Mouse (Mus musculus) hematopoietic stem cell, adult 5-6 weeks (primary cell): ENCODE measurements around the gene 1600002K03Rik. TPM values are rescaled to one million over a fixed set of nuclear protein-coding genes. Genes with fewer than 3 reads are reported as not detected.

Experiments
- ATAC-seq, 2 experiments: fragments of 125-278 bp in 1 of 2; replicated peaks in 1 of 2; 2 replicates each; pipeline ENCODE4 v1.8.0; 2016 to 2017; ENCODE audit warnings: inconsistent platforms in 2 of 2, mild to moderate bottlenecking in 2 of 2, moderate number of reproducible peaks in 2 of 2, low read depth in 1 of 2, moderate TSS enrichment in 1 of 2; ENCODE audit not compliant: low FRiP score in 2 of 2, poor library complexity in 2 of 2, severe bottlenecking in 2 of 2, insufficient read depth in 1 of 2, low TSS enrichment in 1 of 2
- total RNA-seq: library from RNA; stranded (forward); fragments of 172-1452, 232-1000 nt; gene quantifications from 2 replicates; pipeline ENCODE4 v1.2.3, GENCODE M21; 2017

The 1600002K03Rik gene
- total RNA-seq, 1 experiment from 2014 or later: 26.2 TPM

GRCm38 (mm10) chr10:80138553-80139438 lies 33.9 kb upstream of the 1600002K03Rik start, which contains the start of gene Atp5d:
Gene Atp5d, plus strand, starts transcription at chr10:80138632.
- ATAC-seq: no peak

DNA sequence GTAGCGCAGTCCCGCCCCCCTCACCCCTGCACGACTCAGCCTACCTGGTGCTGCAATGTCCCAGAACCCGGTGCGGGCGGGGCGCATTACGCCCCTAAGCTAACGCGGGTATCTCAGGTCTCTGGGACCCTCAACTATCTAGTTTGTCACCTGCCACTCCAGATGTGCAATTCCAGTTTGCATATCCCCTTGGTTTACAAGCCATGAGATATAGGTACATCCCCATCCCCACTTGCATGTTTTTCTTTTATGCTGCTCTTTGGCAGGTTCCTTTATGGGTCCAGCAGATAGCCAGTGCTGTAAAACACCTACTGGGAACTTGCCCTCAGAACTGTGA lies 33.3 kb upstream of the 1600002K03Rik start:
- ATAC-seq: no peak

DNA sequence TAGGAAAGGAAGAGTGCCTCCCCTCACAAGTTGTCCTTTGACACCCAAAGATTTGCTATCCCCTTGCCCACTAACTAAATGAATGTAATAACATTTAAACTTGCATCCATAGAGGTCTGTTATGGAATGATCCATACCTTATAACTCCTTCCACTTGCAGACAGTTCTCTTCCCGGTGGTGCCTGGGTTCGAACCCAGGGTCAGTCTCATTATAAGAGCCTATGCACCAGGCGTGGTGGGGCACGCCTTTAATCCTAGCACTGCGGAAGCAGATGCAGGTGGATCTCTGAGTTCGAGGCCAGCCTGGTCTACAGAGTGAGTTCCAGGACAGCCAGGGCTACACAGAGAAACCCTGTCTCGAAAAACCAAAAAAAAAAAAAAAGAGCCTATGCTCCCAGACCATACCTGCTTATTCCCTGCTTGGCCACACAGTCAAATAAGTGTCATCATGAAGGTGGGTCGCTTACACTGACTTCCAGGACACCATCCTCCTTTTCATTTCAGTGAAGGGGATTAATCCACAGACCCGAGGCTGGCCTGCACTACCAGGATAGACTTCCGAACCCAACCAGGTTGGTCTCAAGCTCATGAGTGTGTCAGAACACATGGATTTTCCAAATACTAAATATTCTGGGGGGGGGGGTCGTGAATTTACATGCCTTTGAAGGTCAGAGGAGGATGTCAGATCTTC lies 32.6 kb upstream of the 1600002K03Rik start:
- ATAC-seq: no peak

- ATAC-seq: no peak
These were observed 32.1 kb upstream of the 1600002K03Rik start, which contains the start of gene Cbarp for GRCm38 (mm10) chr10:80140666-80141035. Gene Cbarp, minus strand, starts transcription at chr10:80140835.

- peak; percentile 68 to 78 for ATAC-seq
These were observed 31.5 kb upstream of the 1600002K03Rik start for GRCm38 (mm10) chr10:80141243-80141642.

- peak; percentile 70 to 76 for ATAC-seq
These were observed 30.8 kb upstream of the 1600002K03Rik start for GRCm38 (mm10) chr10:80141786-80142529.

DNA sequence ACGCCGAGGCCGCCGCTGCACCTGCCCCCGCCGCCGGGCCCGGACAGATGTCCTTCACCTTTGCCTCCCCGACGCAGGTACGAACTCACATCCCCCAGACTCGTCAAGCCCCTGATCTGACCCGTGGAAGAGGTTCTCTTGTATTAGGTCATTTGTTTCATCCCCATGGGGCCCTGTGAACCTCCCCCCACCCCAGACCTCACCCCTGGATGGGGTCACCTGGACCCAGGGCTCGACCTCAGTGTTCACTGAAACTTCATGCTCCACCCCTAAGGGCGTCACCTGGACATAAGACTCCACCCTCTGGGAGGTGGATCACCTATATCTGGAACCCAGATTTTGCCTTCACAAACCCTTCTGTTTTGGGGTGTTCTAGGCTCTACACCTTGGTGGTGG lies 30.2 kb upstream of the 1600002K03Rik start:
- no peak for ATAC-seq

DNA sequence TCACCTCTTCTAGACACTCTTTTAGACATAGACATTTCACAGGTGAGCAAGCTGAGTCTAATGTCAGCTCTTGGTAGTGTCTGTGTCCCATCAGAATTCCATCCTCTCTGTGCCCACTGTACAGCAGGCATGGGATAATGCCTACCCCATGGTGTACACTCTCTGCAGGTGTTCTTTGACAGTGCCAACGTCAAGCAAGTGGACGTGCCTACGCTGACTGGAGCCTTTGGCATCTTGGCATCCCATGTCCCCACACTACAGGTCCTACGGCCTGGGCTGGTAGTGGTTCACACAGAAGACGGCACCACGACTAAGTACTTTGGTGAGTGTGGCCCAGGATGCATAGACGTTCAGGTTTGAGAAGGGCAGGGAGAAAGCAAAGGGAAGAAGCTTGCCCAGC lies 29.1 kb upstream of the 1600002K03Rik start:
- no peak for ATAC-seq

GRCm38 (mm10) chr10:80144159-80144558 lies 28.6 kb upstream of the 1600002K03Rik start:
- no peak for ATAC-seq

- no peak for ATAC-seq
These were observed 27.6 kb upstream of the 1600002K03Rik start for GRCm38 (mm10) chr10:80144864-80145838.

DNA sequence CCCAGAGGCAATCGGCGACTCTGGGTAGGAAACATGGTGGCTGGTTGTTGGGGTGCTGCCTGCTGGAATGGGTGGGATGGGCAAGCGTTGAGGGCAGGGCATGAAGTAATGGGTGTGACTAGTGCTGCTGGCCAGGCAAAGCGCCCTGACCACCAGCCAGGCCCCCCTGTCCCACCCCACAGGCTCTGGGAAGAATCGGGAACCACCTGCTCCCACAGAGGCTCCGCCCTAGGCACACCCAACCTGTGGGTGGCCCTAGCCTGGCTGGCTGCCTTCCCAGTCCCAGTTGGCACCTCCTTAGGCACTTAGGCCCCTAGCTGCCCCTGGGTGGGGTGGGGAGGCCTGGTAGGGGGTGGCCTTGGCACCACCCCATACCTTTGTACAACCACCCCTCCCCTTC lies 26.8 kb upstream of the 1600002K03Rik start:
- ATAC-seq: no peak

- ATAC-seq: no peak
These were observed 26.2 kb upstream of the 1600002K03Rik start for GRCm38 (mm10) chr10:80146568-80147011.

GRCm38 (mm10) chr10:80147146-80147718 lies 25.5 kb upstream of the 1600002K03Rik start:
- ATAC-seq: no peak

- ATAC-seq: peak; percentile 3 to 13; a peak in 3 of 4 replicates
These were observed 24.8 kb upstream of the 1600002K03Rik start, which contains the start of gene Midn for GRCm38 (mm10) chr10:80147719-80148601. Gene Midn, plus strand, starts transcription at chr10:80148272.

DNA sequence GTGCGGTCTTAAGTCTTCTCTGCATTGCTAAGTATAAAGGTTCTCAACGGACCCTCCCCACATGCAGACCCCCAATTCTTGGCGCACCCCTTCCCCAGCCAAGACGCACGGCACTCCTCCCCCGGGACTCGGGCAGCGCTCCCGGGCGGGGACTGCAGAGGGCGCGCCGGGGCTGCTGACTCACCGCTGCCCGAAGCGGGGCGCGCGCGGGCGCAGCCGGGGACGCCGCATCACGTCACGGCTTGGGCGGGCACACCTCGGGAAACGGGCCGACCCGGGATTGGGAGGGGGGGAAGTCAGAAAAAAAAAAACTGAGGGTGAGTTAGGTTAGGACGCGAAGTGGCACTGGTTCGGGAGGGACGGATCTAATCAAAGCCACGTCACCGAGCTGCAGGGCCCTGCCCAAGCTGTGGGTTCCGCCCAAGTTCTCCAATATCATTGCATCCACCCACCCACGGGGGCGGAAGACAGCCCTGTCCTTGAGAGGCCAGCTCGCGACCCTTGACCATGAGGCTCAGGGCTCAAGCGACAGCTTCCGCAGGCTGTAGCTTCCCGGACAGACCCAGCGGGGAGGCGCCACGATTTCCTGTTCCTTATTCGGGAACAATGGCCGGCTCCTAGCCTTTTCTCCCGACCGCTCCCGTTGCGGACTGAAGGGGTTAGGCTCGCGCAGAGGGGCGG lies 24.0 kb upstream of the 1600002K03Rik start:
- ATAC-seq: peak; percentile 12 to 38; a peak in 2 of 4 replicates
